Mouse (Mus musculus) retina, embryonic 14.5 days (tissue): ENCODE results near the gene 1700092M07Rik.

Experiments
- DNase-seq: peaks from one replicate; pipeline ENCODE4 v3.0.0-alpha.2; 2015; ENCODE audit warnings: low spot score

The 1700092M07Rik gene

GRCm38 (mm10) chr19:8740603-8741002 lies at the start of gene 1700092M07Rik:
TSS of gene 1700092M07Rik (plus strand) at chr19:8740718.
- no peak for DNase-seq

DNA sequence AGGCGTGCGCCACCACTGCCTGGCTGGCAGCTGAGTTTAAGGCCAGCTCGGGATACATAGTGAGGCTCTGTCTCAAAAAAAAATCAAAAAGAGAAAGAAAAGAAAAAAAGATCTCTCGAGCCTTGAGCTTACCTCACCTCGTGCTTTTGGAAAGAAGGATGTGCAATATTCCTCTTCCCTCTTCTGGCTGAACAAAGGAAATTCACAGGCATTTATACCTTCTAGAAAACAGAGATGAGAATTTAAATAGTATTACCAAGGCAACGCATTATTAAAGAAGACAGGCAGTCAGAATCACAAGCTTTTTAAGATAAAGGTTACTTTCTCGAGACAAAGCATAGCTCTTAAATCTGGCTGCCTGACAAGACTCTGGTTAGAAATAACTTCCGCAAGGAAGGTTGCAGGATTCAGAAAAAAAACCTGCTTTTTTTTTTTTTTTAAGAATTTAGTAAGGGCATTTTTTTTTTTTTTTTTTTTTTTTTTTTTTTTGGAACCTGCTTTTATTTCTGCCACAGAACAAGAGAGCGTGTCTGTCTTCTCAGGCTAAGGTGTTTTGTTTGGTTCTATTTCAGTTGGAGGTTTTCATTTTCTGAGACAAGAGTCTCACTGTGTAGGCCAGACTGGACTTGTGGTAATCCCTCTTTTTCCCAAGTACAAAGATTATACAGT lies 48.5 kb upstream of the 1700092M07Rik start:
- no peak for DNase-seq

GRCm38 (mm10) chr19:8692740-8693139 lies 47.8 kb upstream of the 1700092M07Rik start:
- no peak for DNase-seq

GRCm38 (mm10) chr19:8695330-8695729 lies 45.2 kb upstream of the 1700092M07Rik start:
- DNase-seq: peak; percentile 28

GRCm38 (mm10) chr19:8699652-8700051 lies 40.9 kb upstream of the 1700092M07Rik start:
- DNase-seq: no peak

DNA sequence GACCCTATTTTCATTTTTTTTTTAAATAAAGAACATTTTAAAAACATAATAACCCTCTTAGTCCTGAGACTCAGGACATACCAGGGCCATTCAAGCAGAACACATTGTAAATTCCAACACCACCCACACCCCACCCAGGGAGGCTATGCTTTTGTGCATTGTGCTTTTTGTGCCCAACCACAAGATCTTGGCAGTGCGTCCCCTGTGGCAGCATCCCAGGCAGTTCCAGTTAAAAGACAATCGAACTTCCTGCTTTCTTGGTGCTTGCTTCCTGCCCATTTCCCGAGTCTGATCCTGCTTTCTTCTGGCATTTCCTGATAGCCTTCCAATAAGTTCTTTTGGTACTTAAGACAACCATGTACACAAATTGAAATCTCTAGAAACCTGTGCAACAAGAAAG lies 38.1 kb upstream of the 1700092M07Rik start:
- DNase-seq: no peak

GRCm38 (mm10) chr19:8703571-8703970 lies 36.9 kb upstream of the 1700092M07Rik start:
- DNase-seq: no peak

DNA sequence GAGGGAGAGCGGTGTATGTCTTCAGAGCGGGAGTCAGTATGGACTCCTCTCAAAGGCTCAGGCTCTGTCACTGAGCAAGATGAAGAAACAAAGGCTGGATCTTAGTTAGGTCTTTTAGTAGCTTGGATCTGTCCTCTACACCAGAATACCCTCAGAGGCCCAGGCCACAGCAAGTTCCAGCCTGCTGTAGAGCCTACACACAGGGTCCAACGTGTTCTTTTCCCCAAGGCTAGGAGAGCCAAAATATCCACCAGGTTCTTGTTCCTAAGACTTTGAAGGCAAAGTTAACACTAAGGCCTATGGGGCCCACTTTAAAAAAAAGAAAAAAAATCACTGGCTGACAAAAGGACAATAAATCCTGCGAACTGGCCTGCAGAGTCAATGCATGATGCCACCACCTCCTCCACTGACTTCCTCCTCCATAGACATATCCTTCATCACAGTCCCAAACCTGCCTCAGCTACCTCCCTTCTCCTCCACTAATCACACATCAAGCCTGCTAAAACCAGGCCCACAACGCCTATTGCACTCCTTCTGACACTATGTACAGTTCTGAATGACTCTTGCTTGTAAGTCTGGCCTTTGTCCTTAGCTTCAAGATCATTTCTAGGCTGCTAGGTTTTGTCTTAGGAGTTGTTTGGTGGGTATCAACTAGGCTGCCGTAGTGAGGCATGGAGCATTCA lies 35.4 kb upstream of the 1700092M07Rik start:
- no peak for DNase-seq

- DNase-seq: no peak
Observed at GRCm38 (mm10) chr19:8706132-8706667, 34.3 kb upstream of the 1700092M07Rik start.

- no peak for DNase-seq
Observed at GRCm38 (mm10) chr19:8706930-8707329, 33.6 kb upstream of the 1700092M07Rik start.

DNA sequence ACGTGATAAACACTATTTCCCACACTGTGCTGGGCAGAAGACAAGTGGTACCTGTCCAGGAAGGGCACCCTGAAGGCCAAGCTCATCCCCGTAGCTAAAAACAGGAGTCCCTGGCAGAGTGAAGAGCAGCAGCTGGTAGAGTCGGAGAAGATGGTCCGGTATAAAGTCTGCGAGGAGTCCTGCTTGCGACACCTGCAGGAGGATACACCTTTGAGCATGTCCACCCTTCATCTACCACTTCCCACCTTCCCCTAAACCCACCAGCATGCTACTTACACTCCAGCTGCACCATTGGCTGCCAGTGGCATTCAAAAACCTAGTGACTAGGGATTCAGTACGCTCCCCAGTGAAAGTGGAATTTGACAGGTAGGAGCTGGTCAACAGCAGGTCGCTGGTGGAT lies 31.6 kb upstream of the 1700092M07Rik start:
- DNase-seq: no peak

DNA sequence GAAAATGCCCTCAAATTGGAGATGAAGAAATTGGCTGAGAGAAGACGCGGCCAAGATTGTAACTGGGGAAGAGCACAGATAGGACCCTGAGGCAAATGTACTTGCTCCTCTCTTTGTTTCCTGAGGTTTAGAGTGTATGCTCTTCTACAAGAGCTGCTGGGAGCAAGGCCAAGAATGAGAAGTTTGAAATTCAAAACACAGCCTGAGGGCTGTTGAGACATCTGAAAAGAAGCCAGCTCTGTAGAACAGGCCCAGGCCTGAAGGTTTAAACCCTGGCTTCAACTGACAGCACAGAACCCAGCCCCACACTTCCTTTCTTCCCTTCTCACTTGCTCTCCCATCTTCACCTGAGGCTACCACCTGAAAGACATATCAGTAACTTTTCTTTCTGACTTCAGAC lies 30.5 kb upstream of the 1700092M07Rik start:
- DNase-seq: no peak

GRCm38 (mm10) chr19:8711506-8711905 lies 29.0 kb upstream of the 1700092M07Rik start:
- no peak for DNase-seq

GRCm38 (mm10) chr19:8711949-8712869 lies 28.3 kb upstream of the 1700092M07Rik start:
- no peak for DNase-seq

- DNase-seq: peak; percentile 83
Observed at GRCm38 (mm10) chr19:8712870-8713305, 27.6 kb upstream of the 1700092M07Rik start.

DNA sequence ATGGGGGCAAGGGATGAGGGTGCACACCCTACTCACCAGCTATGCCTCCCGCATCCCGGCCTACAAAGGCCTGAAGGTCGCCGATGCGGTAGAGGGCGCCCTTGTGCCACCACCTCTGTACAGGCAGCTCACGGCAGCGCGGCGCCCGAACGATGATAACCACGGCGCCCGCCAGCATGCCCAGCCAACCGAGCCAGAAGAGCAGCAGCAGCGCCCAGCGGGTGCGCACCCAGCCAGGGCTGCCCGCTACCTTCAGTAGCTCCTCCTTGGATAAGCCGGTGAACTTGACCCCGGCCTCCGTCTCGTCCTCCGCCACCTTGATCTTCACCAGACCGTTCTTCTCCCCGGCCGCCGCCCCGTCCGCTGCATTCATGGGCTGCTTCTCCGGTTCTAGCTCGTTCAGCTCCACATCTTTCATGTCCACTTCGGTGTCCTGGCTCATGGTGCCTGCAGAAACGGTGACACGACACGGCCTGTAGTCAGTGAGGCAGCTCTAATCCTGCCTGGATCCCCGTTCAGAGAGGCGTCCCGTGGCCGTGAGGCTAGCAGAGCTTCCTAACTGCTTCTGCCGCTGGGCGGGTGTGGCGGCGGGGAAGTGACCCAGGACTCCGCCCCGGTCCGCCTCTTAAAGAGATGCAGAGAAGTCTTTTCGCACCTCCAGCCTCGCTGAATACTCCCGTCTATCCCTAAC lies 27.1 kb upstream of the 1700092M07Rik start:
- DNase-seq: peak; percentile 93

GRCm38 (mm10) chr19:8713997-8714652 lies 26.4 kb upstream of the 1700092M07Rik start:
- DNase-seq: no peak

GRCm38 (mm10) chr19:8714653-8715481 lies 25.7 kb upstream of the 1700092M07Rik start:
- DNase-seq: no peak

DNA sequence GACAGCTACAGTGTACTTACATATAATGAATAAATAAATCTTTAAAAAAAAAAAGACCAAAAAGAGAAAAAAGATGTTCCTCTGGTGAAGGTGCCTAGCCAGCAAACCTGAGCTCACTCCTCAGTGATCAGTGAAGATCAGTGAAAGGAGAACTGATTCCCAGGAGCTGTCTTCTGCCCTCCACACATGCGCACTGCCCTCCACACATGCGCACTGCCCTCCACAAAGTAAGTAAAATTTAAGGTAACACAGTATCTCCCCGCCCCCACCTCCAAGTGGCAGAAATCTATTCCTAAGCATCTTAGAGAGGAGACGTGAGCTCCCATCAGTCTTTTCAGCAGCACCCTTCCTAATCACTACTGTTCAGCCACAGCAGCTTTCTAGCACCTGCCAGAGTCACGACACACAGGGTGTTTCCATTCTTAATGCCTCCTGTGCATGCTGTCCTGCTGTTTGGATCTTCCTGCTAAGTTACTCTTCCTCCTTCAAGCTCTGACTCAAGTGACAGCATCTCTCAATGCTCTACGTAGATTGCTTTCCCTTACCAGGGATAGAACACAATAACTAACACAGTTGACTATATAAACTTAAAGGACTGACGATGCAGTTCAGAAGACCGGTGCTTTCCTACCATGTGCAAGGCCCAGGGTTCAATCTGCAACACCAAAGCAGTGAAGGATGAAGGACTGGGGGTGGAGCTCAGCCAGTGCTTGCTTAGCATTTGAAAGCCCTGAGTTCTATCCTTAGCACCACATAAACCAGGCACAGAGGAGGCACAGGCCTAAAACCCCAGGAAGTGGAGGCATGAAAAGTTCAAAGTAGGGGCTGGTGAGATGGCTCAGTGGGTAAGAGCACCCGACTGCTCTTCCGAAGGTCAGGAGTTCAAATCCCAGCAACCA lies 24.4 kb upstream of the 1700092M07Rik start:
- DNase-seq: no peak
